Mouse (Mus musculus) liver, embryonic 14.5 days (tissue): ENCODE data around the gene Bmpr1b. TPM values are rescaled to one million over a fixed set of nuclear protein-coding genes. Genes with fewer than 3 reads are reported as not detected.

Experiments
- ATAC-seq: fragments of 200-750 bp; cut with Nextera tagmentation; 2 replicates; pipeline ENCODE4 v1.8.0; 2017; ENCODE audit warnings: moderate number of reproducible peaks, mild to moderate bottlenecking, moderate library complexity; ENCODE audit not compliant: insufficient read depth
- DNase-seq, 3 experiments: peaks; one replicate each; pipeline ENCODE4 v3.0.0-alpha.2; 2012 to 2013; ENCODE audit warnings: low read depth in 3 of 3, low spot score in 3 of 3
- H3K27ac ChIP-seq: fragments of 300-500 bp; sonication (generic); 2 replicates; pipeline ENCODE4 v1.5.1; 2014; ENCODE audit warnings: moderate library complexity, mild to moderate bottlenecking, control low read depth, inconsistent platforms
- H3K27me3 ChIP-seq: fragments of 300-500 bp; sonication (generic); 2 replicates; pipeline ENCODE4 v1.6.1; 2014; ENCODE audit warnings: mild to moderate bottlenecking, low read length, moderate library complexity; ENCODE audit not compliant: control insufficient read depth, insufficient read depth
- H3K36me3 ChIP-seq: fragments of 300-500 bp; sonication (generic); replicated peaks from 2 replicates; pipeline ENCODE4 v1.6.1; 2014; ENCODE audit warnings: low read depth; ENCODE audit not compliant: control insufficient read depth, insufficient read depth
- H3K4me1 ChIP-seq, 2 experiments: fragments of 200-500 bp in 1 of 2; fragments of 300-500 bp in 1 of 2; sonication (generic) in 1 of 2; replicated peaks; 2 replicates each; pipeline ENCODE4 v1.6.1; 2012 to 2014; ENCODE audit warnings: antibody characterized with exemption in 1 of 2, inconsistent platforms in 1 of 2, low read length in 1 of 2; ENCODE audit not compliant: control insufficient read depth in 2 of 2, insufficient read depth in 2 of 2
- H3K4me2 ChIP-seq: fragments of 300-500 bp; sonication (generic); 2 replicates; pipeline ENCODE4 v1.6.1; 2014; ENCODE audit warnings: low read depth, mild to moderate bottlenecking, control low read depth, moderate library complexity
- H3K4me3 ChIP-seq, 2 experiments: fragments of 200-500 bp in 1 of 2; fragments of 300-500 bp in 1 of 2; sonication (generic) in 1 of 2; 2 replicates each; pipeline ENCODE4 v1.5.1; 2012 to 2014; ENCODE audit warnings: low read depth in 2 of 2, low read length in 2 of 2, mild to moderate bottlenecking in 2 of 2, control low read depth in 1 of 2, inconsistent platforms in 1 of 2, moderate library complexity in 1 of 2; ENCODE audit not compliant: insufficient read depth in 1 of 2
- H3K9ac ChIP-seq: fragments of 300-500 bp; sonication (generic); replicated peaks from 2 replicates; pipeline ENCODE4 v1.6.1; 2014; ENCODE audit warnings: mild to moderate bottlenecking, control low read depth, moderate library complexity
- H3K9me3 ChIP-seq: fragments of 300-500 bp; sonication (generic); 2 replicates; pipeline ENCODE4 v1.6.1; 2016; ENCODE audit warnings: low read length, mixed read lengths; ENCODE audit not compliant: control insufficient read depth
- CTCF ChIP-seq: IDR thresholded peaks from 2 replicates; pipeline ENCODE4 v1.5.1; 2016; ENCODE audit warnings: antibody characterized with exemption, low read depth, control low read depth
- EP300 ChIP-seq: IDR thresholded peaks from 2 replicates; pipeline ENCODE4 v1.6.1; 2016; ENCODE audit warnings: antibody characterized with exemption, low read depth
- WGBS: fragments of 180-500 bp; shearing (Covaris S2); extraction: QIAGEN DNeasy Blood & Tissue Kit; methylation state at CpG from one replicate; pipeline ENCODE4 v1.1.7; 2014; ENCODE audit not compliant: insufficient replicate concordance; 5-methylcytosine and 5-hydroxymethylcytosine counted together
- polyA plus RNA-seq, 2 experiments: library from polyadenylated mRNA; depleted of rRNA in 1 of 2; stranded (reverse) in 1 of 2; unstranded in 1 of 2; fragments of >200 nt; fragmentation: Nextera tagmentation in 1 of 2; extraction: Ambion mirVana in 1 of 2; gene quantifications; 2 replicates each; pipeline versions ENCODE4 v1.2.1 to v1.2.3; 2012 to 2014

Bmpr1b gene
- polyA plus RNA-seq, 2 experiments: 0.03 to 0.05 TPM

GRCm38 (mm10) chr3:142065111-142065510, 104.1 kb downstream of the Bmpr1b start:
- no peak overlapping the region for H3K9ac ChIP-seq
- no peak for DNase-seq
- H3K4me2 ChIP-seq: no peak overlapping the region
- TF ChIP-seq CTCF (no peak), EP300 (no peak)
- no peak overlapping the region for H3K27ac ChIP-seq
- no peaks in the 10 kb centered on the region for H3K9me3 ChIP-seq
- no peaks in the 10 kb centered on the region for H3K4me1 ChIP-seq
- no peak for ATAC-seq
- H3K36me3 ChIP-seq: no peaks in the 10 kb centered on the region
- no peaks in the 10 kb centered on the region for H3K27me3 ChIP-seq
- 53% methylated on average over 5 of the region's 5 CpGs for WGBS
- no peak overlapping the region for H3K4me3 ChIP-seq

DNA sequence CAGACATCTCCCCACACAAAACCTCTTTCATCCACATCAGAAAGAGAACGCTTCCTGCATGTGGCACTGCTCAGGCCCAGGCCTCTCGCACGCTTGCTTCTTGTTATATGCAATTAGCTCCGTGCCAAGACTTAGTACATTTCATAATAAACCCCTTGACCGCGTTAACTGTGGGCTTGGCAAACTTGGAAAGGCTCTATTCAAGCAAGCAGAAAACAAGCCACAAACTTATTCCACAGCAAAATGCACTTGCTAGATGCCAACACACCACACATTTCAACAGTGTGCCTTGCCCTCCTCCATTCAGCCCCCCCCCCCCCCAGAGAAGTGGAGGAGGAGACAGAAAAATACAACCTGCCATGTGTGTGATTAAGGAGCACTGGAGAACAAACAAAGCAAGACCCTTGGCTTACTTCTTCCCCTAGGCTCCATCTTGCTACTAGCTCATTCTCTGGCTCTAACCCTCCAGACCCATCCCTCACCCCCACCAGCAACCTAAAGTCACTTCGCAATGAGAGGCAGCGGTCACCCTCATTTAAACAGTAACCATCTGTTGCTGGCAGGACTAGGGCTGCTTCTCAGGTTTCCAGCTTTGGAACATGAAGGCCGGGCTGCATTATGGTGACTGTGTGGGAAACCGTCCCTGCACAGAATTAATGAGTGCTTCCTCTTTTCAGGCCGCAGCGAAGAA, 105.5 kb downstream of the Bmpr1b start:
- Histone ChIP-seq H3K36me3 (no peaks in the 10 kb centered on the region), H3K4me2 (no peak overlapping the region), H3K4me3 (no peak overlapping the region), H3K9ac (no peak overlapping the region), H3K4me1 (no peaks in the 10 kb centered on the region), H3K9me3 (no peaks in the 10 kb centered on the region), H3K27me3 (no peaks in the 10 kb centered on the region), H3K27ac (no peak overlapping the region)
- ATAC-seq (no peak), DNase-seq (no peak)
- no peak for TF ChIP-seq CTCF
- no peak for TF ChIP-seq EP300
- WGBS: 46% methylated on average over 12 of the region's 12 CpGs

GRCm38 (mm10) chr3:142061267-142061666, 108.0 kb downstream of the Bmpr1b start:
- TF ChIP-seq EP300: no peak
- TF ChIP-seq CTCF: no peak
- Histone ChIP-seq H3K9ac (no peak overlapping the region), H3K4me1 (no peaks in the 10 kb centered on the region), H3K4me2 (no peak overlapping the region), H3K27ac (no peak overlapping the region), H3K9me3 (no peaks in the 10 kb centered on the region), H3K36me3 (no peaks in the 10 kb centered on the region), H3K4me3 (no peak overlapping the region), H3K27me3 (no peaks in the 10 kb centered on the region)
- 60% methylated on average over 5 of the region's 5 CpGs for WGBS
- no peak for ATAC-seq
- no peak for DNase-seq

- no peak for ATAC-seq
- no peaks in the 10 kb centered on the region for H3K36me3 ChIP-seq
- no peak overlapping the region for H3K9ac ChIP-seq
- H3K4me1 ChIP-seq: no peaks in the 10 kb centered on the region
- no peak for TF ChIP-seq CTCF
- no peak for TF ChIP-seq EP300
- no peak for DNase-seq
- no peaks in the 10 kb centered on the region for H3K9me3 ChIP-seq
- no peak overlapping the region for H3K4me3 ChIP-seq
- 59% methylated on average over 3 of the region's 3 CpGs for WGBS
- H3K27ac ChIP-seq: no peak overlapping the region
- no peaks in the 10 kb centered on the region for H3K27me3 ChIP-seq
- H3K4me2 ChIP-seq: no peak overlapping the region
Observed at GRCm38 (mm10) chr3:142059890-142060289, 109.3 kb downstream of the Bmpr1b start.

DNA sequence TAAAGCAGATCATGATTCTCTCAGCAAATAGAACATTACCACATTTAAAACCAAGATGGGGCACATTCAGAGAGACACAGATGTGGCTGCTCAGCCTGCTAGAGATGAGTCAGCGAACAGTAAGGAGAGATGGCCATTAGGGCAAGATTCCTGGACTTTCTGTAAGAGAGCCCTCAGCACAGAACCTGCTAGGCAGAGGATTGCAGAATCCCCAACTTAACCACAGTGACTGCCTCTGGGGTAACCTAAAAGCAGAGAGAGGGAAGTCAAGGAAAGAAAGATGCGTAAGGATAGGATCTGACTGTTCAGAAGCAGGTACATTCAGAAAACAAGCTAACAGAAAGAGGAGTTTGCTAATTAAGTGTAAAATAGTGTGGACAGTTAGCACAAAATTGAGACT, 118.5 kb downstream of the Bmpr1b start:
- Histone ChIP-seq H3K4me3 (no peak overlapping the region), H3K4me2 (no peak overlapping the region), H3K27me3 (no peaks in the 10 kb centered on the region), H3K9me3 (no peaks in the 10 kb centered on the region), H3K36me3 (no peaks in the 10 kb centered on the region), H3K9ac (no peak overlapping the region), H3K4me1 (no peaks in the 10 kb centered on the region), H3K27ac (no peak overlapping the region)
- WGBS: 71% methylated on average over 2 of the region's 2 CpGs
- TF ChIP-seq EP300: no peak
- no peak for TF ChIP-seq CTCF
- DNase-seq (no peak), ATAC-seq (no peak)
